Mouse (Mus musculus) cortical plate, adult 2 months (tissue): ENCODE measurements around the gene Tyrobp.

Experiments used
- CTCF ChIP-seq: fragments of 200-500 bp; IDR thresholded peaks from 2 replicates; pipeline ENCODE4 v1.5.1; 2011; ENCODE audit warnings: mild to moderate bottlenecking, control low read depth, low read length; ENCODE audit not compliant: insufficient read depth; ENCODE audit errors: extremely low read depth
- POLR2A ChIP-seq: fragments of 200-500 bp; IDR thresholded peaks from 2 replicates; pipeline ENCODE4 v1.6.1; 2011; ENCODE audit warnings: mild to moderate bottlenecking, low read length, control low read depth; ENCODE audit not compliant: insufficient read depth; ENCODE audit errors: extremely low read depth

- no peak for TF ChIP-seq CTCF
- TF ChIP-seq POLR2A: no peak
Measured at GRCm38 (mm10) chr7:30439734-30440133, 26.2 kb downstream of the Tyrobp start.
